Mouse (Mus musculus): ENCODE measurements at regions not wholly inside any gene's neighbourhood (a gene's known extent, or its start where the extent isn't known, plus 50 kb on each side); places are given as distances from the start of the nearest gene placed in this dataset.

DNA sequence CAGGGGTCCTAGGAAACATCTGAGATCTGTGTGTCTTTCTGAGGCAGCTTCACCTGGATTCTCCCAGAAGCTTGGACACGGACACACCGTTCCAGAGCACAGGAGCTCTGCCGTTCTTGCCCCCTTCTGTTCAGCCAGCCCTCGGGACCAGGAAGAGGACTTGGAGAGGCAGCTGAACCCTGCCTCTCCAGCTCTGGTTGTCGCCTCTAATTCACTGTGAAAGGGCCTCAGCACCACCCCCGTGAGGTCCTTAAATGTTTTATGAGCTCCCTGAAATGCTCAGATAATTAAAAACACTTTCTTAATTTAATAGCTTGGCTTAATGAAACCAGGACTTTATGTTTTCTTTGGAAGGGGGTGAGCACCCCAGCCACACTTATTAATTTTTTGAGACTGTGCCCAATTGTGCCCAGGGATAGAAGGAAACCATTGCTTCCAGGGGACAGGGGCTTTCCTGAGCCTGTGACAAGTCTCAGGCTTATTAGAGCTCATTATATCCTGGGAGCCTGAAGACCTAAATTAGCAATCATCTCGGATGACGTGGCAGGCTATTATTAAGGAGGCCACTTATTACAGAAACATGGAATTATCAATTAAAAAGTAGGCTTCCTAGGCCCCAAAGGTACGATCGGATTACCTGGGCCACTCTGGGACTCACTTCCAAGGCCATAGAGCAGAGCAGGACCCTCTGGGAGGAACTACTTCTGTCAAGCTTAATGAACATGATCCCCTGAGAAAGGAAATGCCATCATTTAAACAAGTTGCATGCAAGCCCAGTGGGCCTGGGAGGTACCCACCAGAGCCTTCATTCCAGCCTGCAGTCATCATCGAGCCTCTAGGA lies 263.4 kb upstream of the Dynlrb2 start:
- intact Hi-C loops (cut with DNase I), result no loop called here
- DNase-seq, result no peak

- no peak for DNase-seq
- intact Hi-C loops (cut with DNase I), result no loop called here
Observed at GRCm38 (mm10) chr8:116238670-116239069, 266.1 kb upstream of the Dynlrb2 start.

DNA sequence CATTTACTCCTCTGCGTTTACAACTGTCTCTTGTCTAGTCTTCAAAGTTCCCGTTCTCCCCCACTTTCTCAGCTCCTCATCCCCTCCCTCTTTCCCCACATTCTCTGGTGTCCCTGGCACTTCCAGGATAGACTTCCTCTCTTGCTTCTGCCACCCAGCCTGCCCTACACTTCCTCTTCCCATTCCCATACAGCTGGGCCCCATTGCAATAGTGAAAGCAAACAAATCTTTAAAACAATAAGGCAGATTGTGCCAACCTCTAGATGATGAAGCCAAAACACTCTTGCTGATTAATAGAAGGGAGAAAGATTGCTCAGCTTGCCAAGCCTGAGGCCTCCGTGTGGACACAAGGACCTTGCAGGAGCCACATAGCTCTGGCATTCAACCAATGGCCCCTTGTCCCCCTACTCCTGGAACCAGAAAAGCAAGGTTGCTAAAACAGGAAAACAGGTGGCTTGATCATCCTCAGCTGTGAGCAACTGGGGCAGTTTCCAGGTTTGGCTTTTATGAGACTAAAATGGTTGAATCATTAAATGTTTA lies 267.1 kb upstream of the Dynlrb2 start:
- intact Hi-C loops (cut with DNase I), result no loop called here
- no peak for DNase-seq

- intact Hi-C loops (cut with DNase I), result no loop called here
- no peak for DNase-seq
Observed at GRCm38 (mm10) chr8:116229654-116230136, 275.1 kb upstream of the Dynlrb2 start.

DNA sequence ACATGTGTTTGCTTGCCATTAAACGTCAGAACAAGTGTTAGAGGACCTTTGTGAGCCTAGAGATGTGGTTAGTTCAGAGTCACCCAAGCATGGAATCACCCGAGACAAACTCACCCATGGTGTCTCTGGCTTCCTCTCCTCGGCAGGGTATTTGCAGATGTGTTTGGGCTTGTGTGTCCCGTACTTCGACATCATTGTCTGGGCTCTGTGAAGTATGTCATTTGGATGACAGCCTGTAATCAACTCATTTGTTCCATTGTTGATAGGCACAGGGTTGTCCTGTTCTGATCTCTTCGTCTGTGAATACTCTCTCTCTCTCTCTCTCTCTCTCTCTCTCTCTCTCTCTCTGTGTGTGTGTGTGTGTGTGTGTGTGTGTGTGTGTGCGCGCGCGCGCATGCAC lies 277.8 kb upstream of the Dynlrb2 start:
- intact Hi-C loops (cut with DNase I), result no loop called here

DNA sequence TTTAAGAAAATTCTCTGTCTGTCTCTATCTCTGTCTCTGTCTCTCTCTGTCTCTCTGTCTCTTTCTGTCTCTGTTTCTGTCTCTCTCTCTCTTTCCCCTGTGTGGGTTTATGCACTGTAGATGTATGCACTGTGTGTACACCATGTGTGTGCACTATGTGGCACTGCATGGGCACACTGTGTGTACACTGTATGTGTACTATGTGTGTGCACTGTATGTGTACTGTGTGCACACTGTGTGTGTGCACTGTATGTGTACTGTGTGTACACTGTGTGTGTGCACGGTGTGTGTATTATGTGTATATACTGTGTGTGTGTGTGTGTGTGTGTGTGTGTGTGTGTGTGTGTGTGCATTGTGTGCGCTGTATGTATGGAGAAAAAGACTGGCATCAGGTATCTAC lies 281.5 kb upstream of the Dynlrb2 start:
- intact Hi-C loops (cut with DNase I), result no loop called here

More for the DNA sequence above, 277.8 kb upstream of the Dynlrb2 start:
- DNase-seq, result no peak

GRCm38 (mm10) chr8:116215909-116216308 lies 288.9 kb upstream of the Dynlrb2 start:
- intact Hi-C loops (cut with DNase I), result no loop called here
- DNase-seq, result no peak

More for the DNA sequence above, 281.5 kb upstream of the Dynlrb2 start:
- no peak for DNase-seq

DNA sequence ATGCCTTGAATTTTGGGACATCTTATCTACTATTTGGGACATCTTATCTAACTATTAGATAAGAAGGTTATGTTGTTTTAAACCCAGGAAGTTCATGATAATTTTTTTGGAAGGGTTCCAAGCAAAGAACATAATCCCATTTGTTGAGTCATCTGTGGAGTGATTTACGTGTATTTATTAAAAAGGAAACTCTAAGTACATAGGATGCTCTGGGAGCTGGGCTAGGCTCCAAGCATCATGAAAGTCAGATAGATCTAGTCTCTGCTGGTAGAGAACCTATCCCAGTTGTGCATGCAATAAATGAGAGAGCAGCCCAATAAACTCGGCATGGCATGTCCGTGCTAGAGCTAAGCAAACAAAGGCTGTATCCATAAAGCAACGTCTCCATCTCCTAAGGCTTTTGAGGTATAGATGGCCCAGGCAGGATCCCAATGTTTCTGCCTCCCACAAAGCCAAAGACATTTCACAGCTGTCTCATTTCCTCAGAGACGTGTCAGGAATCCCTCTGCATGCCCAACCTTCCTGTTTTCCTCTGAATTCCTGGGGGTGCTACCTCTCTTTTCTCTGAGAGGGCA lies 289.4 kb upstream of the Dynlrb2 start:
- DNase-seq, result no peak
- intact Hi-C loops (cut with DNase I), result no loop called here

- intact Hi-C loops (cut with DNase I), result no loop called here
- DNase-seq, result no peak
Observed at GRCm38 (mm10) chr8:116203631-116204030, 301.1 kb upstream of the Dynlrb2 start.

- intact Hi-C loops (cut with DNase I), result no loop called here
- no peak for DNase-seq
Observed at GRCm38 (mm10) chr8:116200459-116200999, 304.2 kb upstream of the Dynlrb2 start.

- no peak for DNase-seq
- intact Hi-C loops (cut with DNase I), result no loop called here
Observed at GRCm38 (mm10) chr8:116196623-116197184, 308.1 kb upstream of the Dynlrb2 start.

DNA sequence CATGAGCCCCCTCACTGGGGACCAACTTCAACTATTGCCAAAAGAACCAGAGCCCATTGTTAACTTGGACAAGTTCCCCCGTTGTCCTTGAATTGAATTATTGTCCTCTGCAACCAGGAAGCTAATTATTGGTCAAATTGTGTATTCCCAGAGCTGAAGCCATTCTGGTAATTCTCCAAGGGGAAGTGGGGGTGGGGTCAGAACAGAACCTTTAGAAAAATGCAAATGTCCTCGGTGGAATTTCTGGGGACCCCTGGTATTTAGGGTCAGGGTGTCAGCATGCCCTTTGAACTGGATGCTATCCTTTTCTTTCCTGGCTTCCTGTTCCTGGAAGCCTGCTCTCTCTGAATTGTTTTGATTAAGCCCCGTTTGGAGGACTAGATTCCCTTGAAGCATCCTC lies 312.7 kb upstream of the Dynlrb2 start:
- DNase-seq, result no peak
- intact Hi-C loops (cut with DNase I), result no loop called here

DNA sequence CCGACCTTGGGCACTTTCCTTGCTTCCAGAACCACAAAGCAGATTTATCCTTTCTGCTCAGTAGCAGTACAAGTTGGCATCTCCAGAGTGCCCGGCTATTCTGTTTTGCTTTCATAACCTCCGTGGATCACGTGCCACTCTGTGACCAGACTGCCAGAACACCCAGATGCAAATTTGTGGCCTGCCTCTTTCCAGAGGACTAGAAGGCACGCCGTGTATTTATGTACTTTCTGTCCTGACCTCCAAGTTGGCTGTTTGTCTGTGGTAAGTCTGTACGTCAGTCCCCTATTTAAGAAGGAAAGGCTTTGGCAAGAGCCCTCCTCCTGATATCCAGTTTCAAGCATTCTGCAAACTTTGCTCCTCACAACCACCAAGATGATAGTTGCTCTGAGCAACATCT lies 319.6 kb upstream of the Dynlrb2 start:
- DNase-seq, result no peak
- intact Hi-C loops (cut with DNase I), result no loop called here

DNA sequence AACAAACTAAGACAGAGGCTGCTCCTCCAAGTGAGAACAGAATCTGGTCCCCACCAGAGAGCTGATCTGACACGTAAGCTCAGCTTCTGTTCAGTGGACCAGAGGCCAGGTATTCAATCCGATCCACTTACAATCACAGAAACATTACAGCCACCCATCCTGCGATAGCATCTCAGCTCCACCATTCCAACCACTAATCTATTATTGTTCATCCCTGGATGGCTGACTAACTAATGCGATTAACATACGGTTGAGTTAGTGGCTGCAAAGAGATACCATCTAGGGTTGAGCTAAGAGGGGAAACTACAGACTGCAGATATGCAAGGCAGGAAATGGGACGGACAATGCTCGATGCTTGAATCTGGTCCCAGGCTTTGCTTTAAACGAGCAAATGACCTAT lies 320.5 kb upstream of the Dynlrb2 start:
- DNase-seq, result no peak
- intact Hi-C loops (cut with DNase I), result no loop called here

DNA sequence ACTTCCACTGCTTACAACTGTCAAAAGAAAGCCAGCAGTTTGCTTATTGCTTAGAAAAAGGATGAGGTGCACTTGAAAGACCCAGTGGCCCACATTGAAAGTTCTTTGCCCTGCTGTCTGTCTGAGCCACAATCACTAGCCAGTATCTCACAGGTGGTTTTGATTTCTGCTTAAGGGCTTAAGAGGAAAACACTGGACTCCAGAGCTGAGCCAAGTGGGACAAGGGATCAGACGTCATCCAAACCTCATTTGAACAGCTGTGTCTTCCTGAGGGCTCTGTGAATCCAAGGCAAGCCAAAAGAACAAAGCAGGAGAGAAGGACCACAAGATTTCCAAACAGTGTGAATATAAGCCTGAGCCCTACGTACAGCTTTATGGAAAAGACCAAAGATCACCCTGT lies 326.8 kb upstream of the Dynlrb2 start:
- DNase-seq, result peak in 1 of 2 experiments; percentile 1

GRCm38 (mm10) chr8:116174891-116175290 lies 329.9 kb upstream of the Dynlrb2 start:
- intact Hi-C loops (cut with DNase I), result no loop called here
- no peak for DNase-seq

More for the DNA sequence above, 326.8 kb upstream of the Dynlrb2 start:
- intact Hi-C loops (cut with DNase I), result no loop called here

DNA sequence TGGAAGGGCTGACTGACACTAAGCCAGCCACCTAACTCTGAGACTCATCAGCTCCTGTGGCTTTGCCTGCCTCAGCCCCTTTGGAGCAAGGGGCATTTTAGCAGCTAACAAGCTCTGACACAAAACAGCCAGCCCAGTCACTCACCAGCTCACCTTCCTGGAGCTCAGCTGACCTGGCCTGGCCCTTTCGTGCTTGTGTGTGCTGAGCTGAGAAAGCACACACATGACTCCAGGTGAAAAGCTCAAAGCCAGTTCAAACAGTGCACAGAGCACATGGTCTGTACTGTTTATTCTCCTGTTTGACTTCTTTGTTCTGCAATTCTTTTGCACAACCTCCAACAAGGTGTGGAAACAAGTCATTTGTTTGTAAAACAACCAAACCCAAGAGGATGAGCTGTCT lies 330.8 kb upstream of the Dynlrb2 start:
- DNase-seq, result no peak
- intact Hi-C loops (cut with DNase I), result no loop called here

DNA sequence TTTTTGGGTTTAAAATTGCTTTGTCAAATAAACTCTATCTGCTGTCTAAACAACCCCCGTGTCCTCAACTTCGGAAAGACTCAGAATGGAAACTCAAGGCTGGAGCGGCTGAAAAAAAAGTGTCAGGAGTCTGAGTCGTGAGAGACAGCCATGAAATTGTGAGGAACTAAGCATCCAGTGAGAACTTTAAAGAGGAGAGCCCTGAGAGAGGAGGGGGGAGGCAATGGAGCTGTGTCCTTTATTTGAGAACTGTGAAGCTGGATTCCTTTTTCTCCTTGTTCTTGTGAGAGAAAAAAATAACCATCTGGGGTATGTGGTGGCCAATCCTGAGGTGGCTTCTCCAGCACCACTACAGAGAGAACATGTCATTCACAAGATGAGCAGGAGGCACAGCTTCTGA lies 336.9 kb upstream of the Dynlrb2 start:
- DNase-seq, result no peak
- intact Hi-C loops (cut with DNase I), result no loop called here

- no peak for DNase-seq
- intact Hi-C loops (cut with DNase I), result no loop called here
Observed at GRCm38 (mm10) chr8:116164989-116165299, 339.8 kb upstream of the Dynlrb2 start.

DNA sequence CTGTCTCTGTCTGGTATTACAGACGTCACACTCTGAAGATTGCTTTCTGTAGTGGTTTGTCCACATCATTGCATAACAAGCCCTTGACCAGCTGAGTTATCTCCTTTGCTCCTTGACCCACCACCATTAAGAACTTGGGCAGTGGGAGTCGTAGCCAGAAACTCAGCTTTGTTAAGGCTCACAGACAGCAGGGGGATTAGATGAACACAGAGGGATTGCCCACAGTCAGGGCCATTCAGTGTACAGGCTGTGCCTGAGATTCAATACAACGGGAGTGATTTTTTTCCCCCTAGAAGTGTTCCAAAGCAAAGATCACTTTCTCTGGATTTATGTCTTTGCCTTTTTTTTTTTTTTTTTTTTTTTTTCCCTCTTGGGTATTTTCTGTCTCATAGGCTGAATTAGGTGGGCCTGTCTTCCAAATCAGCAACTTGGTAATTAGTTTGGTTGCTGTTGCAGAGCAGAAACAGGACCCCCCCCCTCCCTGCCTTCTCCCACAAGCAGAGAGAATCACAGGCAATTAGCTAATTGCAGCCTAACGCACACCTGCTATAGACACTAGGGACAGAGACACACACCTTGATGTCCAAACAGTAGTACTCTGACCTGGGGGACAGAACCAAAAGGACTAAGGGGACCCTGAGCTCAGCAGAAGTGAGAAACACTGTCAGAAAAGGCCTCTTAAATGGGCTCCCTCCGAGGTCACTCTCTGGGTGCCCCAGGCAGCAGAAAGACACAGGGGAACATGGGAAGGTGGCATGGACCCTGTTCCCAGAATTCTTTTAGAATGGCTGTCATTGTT lies 340.4 kb upstream of the Dynlrb2 start:
- intact Hi-C loops (cut with DNase I), result no loop called here
- DNase-seq, result no peak

- DNase-seq, result no peak
- intact Hi-C loops (cut with DNase I), result no loop called here
Observed at GRCm38 (mm10) chr8:116160932-116161331, 343.8 kb upstream of the Dynlrb2 start.

Measured in heart, postnatal 36 days (tissue).